Mouse (Mus musculus) embryo, embryonic 11.5 days (tissue): ENCODE measurements around the gene Col24a1.

Experiments
- DNase-seq: peaks from one replicate; pipeline ENCODE4 v3.0.0-alpha.2; 2012; ENCODE audit warnings: low read depth, low spot score

Col24a1 gene

GRCm38 (mm10) chr3:145559675-145560074 is 267.4 kb downstream of the Col24a1 start:
- DNase-seq = no peak

- DNase-seq = no peak
Measured at GRCm38 (mm10) chr3:145560117-145560516, 267.8 kb downstream of the Col24a1 start.

- no peak for DNase-seq
Measured at GRCm38 (mm10) chr3:145574468-145574867, 282.2 kb downstream of the Col24a1 start.

- no peak for DNase-seq
Measured at GRCm38 (mm10) chr3:145575340-145575739, 283.1 kb downstream of the Col24a1 start.

- peak; percentile 88 for DNase-seq
Measured at GRCm38 (mm10) chr3:145575743-145576481, 283.6 kb downstream of the Col24a1 start, which contains the start of gene Znhit6. Znhit6 (plus strand) TSS chr3:145576205.

- DNase-seq = no peak
Measured at GRCm38 (mm10) chr3:145576482-145576822, 284.2 kb downstream of the Col24a1 start.

- no peak for DNase-seq
Measured at GRCm38 (mm10) chr3:145576876-145577275, 284.6 kb downstream of the Col24a1 start.

GRCm38 (mm10) chr3:145583043-145583442 is 290.8 kb downstream of the Col24a1 start:
- DNase-seq = no peak

- no peak for DNase-seq
Measured at GRCm38 (mm10) chr3:145583522-145584200, 291.4 kb downstream of the Col24a1 start.

- DNase-seq = no peak
Measured at GRCm38 (mm10) chr3:145590562-145590961, 298.3 kb downstream of the Col24a1 start.

GRCm38 (mm10) chr3:145591841-145592542 is 299.7 kb downstream of the Col24a1 start:
- no peak for DNase-seq

- no peak for DNase-seq
Measured at GRCm38 (mm10) chr3:145595354-145595753, 303.1 kb downstream of the Col24a1 start.

- DNase-seq = no peak
Measured at GRCm38 (mm10) chr3:145599059-145599458, 306.8 kb downstream of the Col24a1 start.

GRCm38 (mm10) chr3:145600801-145601200 is 308.5 kb downstream of the Col24a1 start:
- DNase-seq = no peak

GRCm38 (mm10) chr3:145601345-145601744 is 309.1 kb downstream of the Col24a1 start:
- no peak for DNase-seq
